Mouse (Mus musculus): ENCODE results near the gene Pbld2. TPM values are rescaled to one million over a fixed set of nuclear protein-coding genes. Genes with fewer than 3 reads are reported as not detected.
"Not testable (repeated sequence)": the region's sequence is repeated elsewhere in the genome, so short reads cannot be mapped to it uniquely, and the experiment has no call there.

The Pbld2 gene
- polyA plus RNA-seq, 1 experiment from 2014 or later: 0.88 TPM

GRCm38 (mm10) chr10:63049106-63049505 lies 25.0 kb downstream of the Pbld2 start:
- no peaks in the 10 kb centered on the region for H3K36me3 ChIP-seq (ENCODE audit: control insufficient read depth, insufficient read depth, low read length)
- DNase-seq (ENCODE audit: low spot score) (no peak), ATAC-seq (replicated peaks; ENCODE audit: low FRiP score) (no peak)
- no peaks in the 10 kb centered on the region for H3K4me1 ChIP-seq (replicated peaks; ENCODE audit: control insufficient read depth, insufficient read depth, low read length)
- H3K4me2 ChIP-seq (ENCODE audit: low read depth, low read length, severe bottlenecking): no peak overlapping the region
- H3K4me3 ChIP-seq (ENCODE audit: low read depth, low read length): no peak overlapping the region
- H3K9me3 ChIP-seq (ENCODE audit: control insufficient read depth, low read length): no peaks in the 10 kb centered on the region
- H3K9ac ChIP-seq (ENCODE audit: low read length): no peak overlapping the region
- 94% methylated on average over 1 of the region's 2 CpGs for WGBS
- H3K27me3 ChIP-seq (ENCODE audit: control insufficient read depth, insufficient read depth, low read length): no peaks in the 10 kb centered on the region
- no peak overlapping the region for H3K27ac ChIP-seq (ENCODE audit: low read depth, low read length)

GRCm38 (mm10) chr10:63051267-63051666 lies 27.2 kb downstream of the Pbld2 start:
- Histone ChIP-seq H3K9me3 (ENCODE audit: control insufficient read depth, low read length) (no peaks in the 10 kb centered on the region), H3K4me3 (ENCODE audit: low read depth, low read length) (no peak overlapping the region), H3K27ac (ENCODE audit: low read depth, low read length) (no peak overlapping the region), H3K4me1 (replicated peaks; ENCODE audit: control insufficient read depth, insufficient read depth, low read length) (no peaks in the 10 kb centered on the region), H3K9ac (ENCODE audit: low read length) (no peak overlapping the region), H3K4me2 (ENCODE audit: low read depth, low read length, severe bottlenecking) (no peak overlapping the region), H3K27me3 (ENCODE audit: control insufficient read depth, insufficient read depth, low read length) (no peaks in the 10 kb centered on the region), H3K36me3 (ENCODE audit: control insufficient read depth, insufficient read depth, low read length) (no peaks in the 10 kb centered on the region)
- no peak for ATAC-seq (replicated peaks; ENCODE audit: low FRiP score)
- DNase-seq (ENCODE audit: low spot score): no peak
- WGBS: 72% methylated on average over 7 of the region's 7 CpGs

GRCm38 (mm10) chr10:63052011-63052410 lies 27.9 kb downstream of the Pbld2 start:
- no peak overlapping the region for H3K9ac ChIP-seq (ENCODE audit: low read length)

GRCm38 (mm10) chr10:63053007-63053406 lies 28.9 kb downstream of the Pbld2 start:
- Histone ChIP-seq H3K9ac (ENCODE audit: low read length) (no peak overlapping the region), H3K4me1 (replicated peaks; ENCODE audit: control insufficient read depth, insufficient read depth, low read length) (no peaks in the 10 kb centered on the region), H3K4me2 (ENCODE audit: low read depth, low read length, severe bottlenecking) (no peak overlapping the region), H3K9me3 (ENCODE audit: control insufficient read depth, low read length) (no peaks in the 10 kb centered on the region), H3K27me3 (ENCODE audit: control insufficient read depth, insufficient read depth, low read length) (no peaks in the 10 kb centered on the region), H3K27ac (ENCODE audit: low read depth, low read length) (no peak overlapping the region), H3K36me3 (ENCODE audit: control insufficient read depth, insufficient read depth, low read length) (no peaks in the 10 kb centered on the region), H3K4me3 (ENCODE audit: low read depth, low read length) (no peak overlapping the region)
- DNase-seq (ENCODE audit: low spot score) (no peak), ATAC-seq (replicated peaks; ENCODE audit: low FRiP score) (no peak)
- 63% methylated on average over 6 of the region's 6 CpGs for WGBS

More at GRCm38 (mm10) chr10:63052011-63052410, 27.9 kb downstream of the Pbld2 start:
- WGBS: 85% methylated on average over 6 of the region's 6 CpGs
- no peaks in the 10 kb centered on the region for H3K36me3 ChIP-seq (ENCODE audit: control insufficient read depth, insufficient read depth, low read length)
- H3K27ac ChIP-seq (ENCODE audit: low read depth, low read length): no peak overlapping the region
- H3K4me3 ChIP-seq (ENCODE audit: low read depth, low read length): no peak overlapping the region
- no peaks in the 10 kb centered on the region for H3K27me3 ChIP-seq (ENCODE audit: control insufficient read depth, insufficient read depth, low read length)
- DNase-seq (ENCODE audit: low spot score) (no peak), ATAC-seq (replicated peaks; ENCODE audit: low FRiP score) (no peak)
- H3K9me3 ChIP-seq (ENCODE audit: control insufficient read depth, low read length): no peaks in the 10 kb centered on the region
- H3K4me2 ChIP-seq (ENCODE audit: low read depth, low read length, severe bottlenecking): no peak overlapping the region
- H3K4me1 ChIP-seq (replicated peaks; ENCODE audit: control insufficient read depth, insufficient read depth, low read length): no peaks in the 10 kb centered on the region

- H3K9me3 ChIP-seq (ENCODE audit: control insufficient read depth, low read length); H3K27me3 ChIP-seq (ENCODE audit: control insufficient read depth, insufficient read depth, low read length); H3K4me3 ChIP-seq (ENCODE audit: low read depth, low read length); H3K4me2 ChIP-seq (ENCODE audit: low read depth, low read length, severe bottlenecking); ATAC-seq (replicated peaks; ENCODE audit: low FRiP score); H3K27ac ChIP-seq (ENCODE audit: low read depth, low read length); H3K9ac ChIP-seq (ENCODE audit: low read length); H3K4me1 ChIP-seq (replicated peaks; ENCODE audit: control insufficient read depth, insufficient read depth, low read length); H3K36me3 ChIP-seq (ENCODE audit: control insufficient read depth, insufficient read depth, low read length); DNase-seq (ENCODE audit: low spot score): not testable (repeated sequence)
- WGBS: 88% methylated on average over 6 of the region's 6 CpGs
Observed at GRCm38 (mm10) chr10:63054071-63054470, 30.0 kb downstream of the Pbld2 start.

- WGBS: 78% methylated on average over 2 of the region's 2 CpGs
- Histone ChIP-seq H3K4me2 (ENCODE audit: low read depth, low read length, severe bottlenecking) (no peak overlapping the region), H3K9ac (ENCODE audit: low read length) (no peak overlapping the region), H3K4me1 (replicated peaks; ENCODE audit: control insufficient read depth, insufficient read depth, low read length) (no peaks in the 10 kb centered on the region), H3K36me3 (ENCODE audit: control insufficient read depth, insufficient read depth, low read length) (no peaks in the 10 kb centered on the region), H3K9me3 (ENCODE audit: control insufficient read depth, low read length) (no peaks in the 10 kb centered on the region), H3K27me3 (ENCODE audit: control insufficient read depth, insufficient read depth, low read length) (no peaks in the 10 kb centered on the region), H3K4me3 (ENCODE audit: low read depth, low read length) (no peak overlapping the region), H3K27ac (ENCODE audit: low read depth, low read length) (no peak overlapping the region)
- DNase-seq (ENCODE audit: low spot score) (no peak), ATAC-seq (replicated peaks; ENCODE audit: low FRiP score) (no peak)
Observed at GRCm38 (mm10) chr10:63054586-63054985, 30.5 kb downstream of the Pbld2 start.

- DNase-seq (ENCODE audit: low spot score) (no peak), ATAC-seq (replicated peaks; ENCODE audit: low FRiP score) (no peak)
- Histone ChIP-seq H3K4me2 (ENCODE audit: low read depth, low read length, severe bottlenecking) (no peak overlapping the region), H3K9ac (ENCODE audit: low read length) (no peak overlapping the region), H3K4me3 (ENCODE audit: low read depth, low read length) (no peak overlapping the region), H3K4me1 (replicated peaks; ENCODE audit: control insufficient read depth, insufficient read depth, low read length) (no peaks in the 10 kb centered on the region), H3K27ac (ENCODE audit: low read depth, low read length) (no peak overlapping the region), H3K9me3 (ENCODE audit: control insufficient read depth, low read length) (no peaks in the 10 kb centered on the region), H3K36me3 (ENCODE audit: control insufficient read depth, insufficient read depth, low read length) (no peaks in the 10 kb centered on the region), H3K27me3 (ENCODE audit: control insufficient read depth, insufficient read depth, low read length) (no peaks in the 10 kb centered on the region)
- WGBS: 43% methylated on average over 24 of the region's 24 CpGs
Observed at GRCm38 (mm10) chr10:63056966-63057750, 33.0 kb downstream of the Pbld2 start.

GRCm38 (mm10) chr10:63059862-63060261 lies 35.7 kb downstream of the Pbld2 start, which contains the start of gene Pbld1:
Gene Pbld1 (plus strand): TSS chr10:63060162.
- H3K36me3 ChIP-seq (ENCODE audit: control insufficient read depth, insufficient read depth, low read length): no peaks in the 10 kb centered on the region
- H3K4me3 ChIP-seq (ENCODE audit: low read depth, low read length): no peak within 1 kb of the TSS
- DNase-seq (ENCODE audit: low spot score) (no peak), ATAC-seq (replicated peaks; ENCODE audit: low FRiP score) (no peak)
- no peaks in the 10 kb centered on the region for H3K4me1 ChIP-seq (replicated peaks; ENCODE audit: control insufficient read depth, insufficient read depth, low read length)
- H3K9me3 ChIP-seq (ENCODE audit: control insufficient read depth, low read length): no peaks in the 10 kb centered on the region
- no peak within 1 kb of the TSS for H3K9ac ChIP-seq (ENCODE audit: low read length)
- H3K27ac ChIP-seq (ENCODE audit: low read depth, low read length): no peak within 1 kb of the TSS
- H3K27me3 ChIP-seq (ENCODE audit: control insufficient read depth, insufficient read depth, low read length): no peaks in the 10 kb centered on the region
- no peak within 1 kb of the TSS for H3K4me2 ChIP-seq (ENCODE audit: low read depth, low read length, severe bottlenecking)
- WGBS: 80% methylated on average over 2 of the region's 2 CpGs

GRCm38 (mm10) chr10:63060406-63060805 lies 36.3 kb downstream of the Pbld2 start:
- no peak for ATAC-seq (replicated peaks; ENCODE audit: low FRiP score)
- Histone ChIP-seq H3K9me3 (ENCODE audit: control insufficient read depth, low read length) (no peaks in the 10 kb centered on the region), H3K27ac (ENCODE audit: low read depth, low read length) (no peak overlapping the region), H3K4me1 (replicated peaks; ENCODE audit: control insufficient read depth, insufficient read depth, low read length) (no peaks in the 10 kb centered on the region), H3K4me3 (ENCODE audit: low read depth, low read length) (no peak overlapping the region), H3K4me2 (ENCODE audit: low read depth, low read length, severe bottlenecking) (no peak overlapping the region), H3K27me3 (ENCODE audit: control insufficient read depth, insufficient read depth, low read length) (no peaks in the 10 kb centered on the region), H3K36me3 (ENCODE audit: control insufficient read depth, insufficient read depth, low read length) (no peaks in the 10 kb centered on the region), H3K9ac (ENCODE audit: low read length) (no peak overlapping the region)
- DNase-seq (ENCODE audit: low spot score): no peak
- WGBS: 83% methylated on average over 11 of the region's 11 CpGs

All from forebrain, embryonic 11.5 days (tissue).